Mouse (Mus musculus) CH12.LX (cell line): Measurements from ENCODE around the gene Il17rc.

Experiments used
- BHLHE40 ChIP-seq: IDR thresholded peaks from 2 replicates; pipeline ENCODE4 v1.6.1; 2011; ENCODE audit warnings: mild to moderate bottlenecking, low read depth, low read length, improper control_type of control experiment
- CTCF ChIP-seq, 2 experiments: IDR thresholded peaks in 1 of 2; conservative IDR thresholded peaks in 1 of 2; 2 replicates each; pipeline ENCODE4 v1.5.1; 2011 to 2012; ENCODE audit warnings: low read depth in 2 of 2, low read length in 2 of 2, improper control_type of control experiment in 1 of 2, inconsistent platforms in 1 of 2, mild to moderate bottlenecking in 1 of 2, moderate library complexity in 1 of 2
- EP300 ChIP-seq: IDR thresholded peaks from 2 replicates; pipeline ENCODE4 v1.6.1; 2011; ENCODE audit warnings: low read length, improper control_type of control experiment
- ETS1 ChIP-seq: conservative IDR thresholded peaks from 2 replicates; pipeline ENCODE4 v1.6.1; 2012; ENCODE audit warnings: low read depth, mild to moderate bottlenecking, inconsistent platforms, low read length, improper control_type of control experiment, moderate library complexity
- JUN ChIP-seq: IDR thresholded peaks from 2 replicates; pipeline ENCODE4 v1.6.1; 2011; ENCODE audit warnings: low read depth, mild to moderate bottlenecking, low read length, improper control_type of control experiment, moderate library complexity; ENCODE audit not compliant: insufficient read depth
- MAX ChIP-seq: IDR thresholded peaks from 2 replicates; pipeline ENCODE4 v1.6.1; 2011; ENCODE audit warnings: low read length, improper control_type of control experiment
- MEF2A ChIP-seq: IDR thresholded peaks from 2 replicates; pipeline ENCODE4 v1.6.1; 2014; ENCODE audit warnings: low read depth, mild to moderate bottlenecking, inconsistent platforms, low read length, improper control_type of control experiment, borderline replicate concordance
- MXI1 ChIP-seq: IDR thresholded peaks from 2 replicates; pipeline ENCODE4 v1.6.1; 2011; ENCODE audit warnings: mild to moderate bottlenecking, low read depth, low read length, improper control_type of control experiment
- NELFE ChIP-seq: IDR thresholded peaks from 2 replicates; pipeline ENCODE4 v1.6.1; 2011; ENCODE audit warnings: low read depth, low read length, improper control_type of control experiment
- PAX5 ChIP-seq: IDR thresholded peaks from 2 replicates; pipeline ENCODE4 v1.6.1; 2012; ENCODE audit warnings: low read length, inconsistent platforms, mixed read lengths
- POLR2A ChIP-seq: IDR thresholded peaks from 2 replicates; pipeline ENCODE4 v1.6.1; 2011; ENCODE audit warnings: low read depth, mild to moderate bottlenecking, improper control_type of control experiment, low read length
- UBTF ChIP-seq: IDR thresholded peaks from 2 replicates; pipeline ENCODE4 v1.6.1; 2012; ENCODE audit warnings: low read depth, mild to moderate bottlenecking, inconsistent platforms, low read length, improper control_type of control experiment, moderate library complexity
- USF1 ChIP-seq: IDR thresholded peaks from 2 replicates; pipeline ENCODE4 v1.6.1; 2014; ENCODE audit warnings: low read depth, mild to moderate bottlenecking, inconsistent platforms, low read length, improper control_type of control experiment
- ZC3H11A ChIP-seq: IDR thresholded peaks from 2 replicates; pipeline ENCODE4 v1.6.1; 2012; ENCODE audit warnings: low read depth, mild to moderate bottlenecking, inconsistent platforms, low read length, improper control_type of control experiment

GRCm38 (mm10) chr6:113522310-113522709 is 51.1 kb downstream of the Il17rc start:
- TF ChIP-seq UBTF = no peak
- no peak for TF ChIP-seq CTCF (conservative IDR thresholded peaks at IDR 0.05 in 1 of 2, IDR thresholded peaks at IDR 0.05 in 1 of 2; ENCODE audit: low read depth in 2 of 2, low read length in 2 of 2)
- TF ChIP-seq MEF2A = no peak
- TF ChIP-seq EP300 = no peak
- no peak for TF ChIP-seq MAX
- no peak for TF ChIP-seq NELFE
- no peak for TF ChIP-seq PAX5
- no peak for TF ChIP-seq BHLHE40
- no peak for TF ChIP-seq ZC3H11A
- no peak for TF ChIP-seq USF1
- no peak for TF ChIP-seq MXI1
- no peak for TF ChIP-seq JUN
- no peak for TF ChIP-seq ETS1
- TF ChIP-seq POLR2A = no peak
